Mouse (Mus musculus) B cell, adult 2 months (primary cell): Measurements from ENCODE around the gene Enah.

Source experiments
- DNase-seq, 2 experiments: peaks; one replicate each; pipeline ENCODE4 v3.0.0; 2022

Enah gene

DNA sequence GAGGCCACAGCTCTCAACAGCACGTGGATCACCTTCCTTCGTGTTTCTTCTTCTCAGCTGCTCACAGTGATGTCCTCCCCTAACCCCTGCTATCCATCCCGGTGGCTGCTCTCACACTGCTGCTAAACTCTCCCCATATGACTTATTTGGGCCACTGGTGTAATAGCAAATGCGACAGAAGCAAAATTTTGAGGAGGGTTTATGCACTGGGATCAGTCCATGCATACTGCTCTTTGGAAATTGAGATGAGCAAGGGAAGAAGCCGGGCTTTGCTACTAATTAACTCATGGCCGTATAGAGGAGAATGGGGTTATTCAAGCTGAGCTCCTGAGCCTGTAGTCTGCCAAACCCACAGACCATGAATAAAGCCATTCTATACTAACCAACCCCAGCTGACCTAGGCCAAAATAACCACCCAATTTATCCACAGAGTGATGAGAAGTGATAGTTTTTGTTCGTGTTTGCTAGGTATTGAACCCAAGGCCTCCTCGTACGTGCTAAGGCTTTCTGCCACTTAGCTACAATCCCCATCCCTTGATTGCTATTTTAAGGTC is 7.7 kb upstream of the Enah start:
- DNase-seq: no peak

DNA sequence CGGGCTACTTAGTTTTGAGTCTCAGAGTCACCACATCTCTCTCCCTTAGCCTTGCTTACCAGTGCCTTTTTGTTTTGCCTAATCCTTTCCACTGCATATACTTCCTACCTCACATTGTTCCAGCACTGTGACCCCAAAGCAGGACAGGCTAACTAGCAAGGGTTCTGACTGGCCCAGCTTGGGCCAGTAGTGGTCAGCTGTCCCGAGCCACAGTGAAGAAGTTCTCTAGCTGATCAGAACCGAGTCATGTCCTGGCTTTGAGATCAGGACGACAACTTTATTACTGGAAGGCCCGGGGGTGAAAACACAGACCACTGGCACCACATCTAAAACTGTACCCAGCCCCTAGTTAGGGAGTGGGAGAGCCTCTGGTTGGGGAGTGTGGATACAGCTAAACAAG is 7.0 kb upstream of the Enah start:
- DNase-seq: no peak

DNA sequence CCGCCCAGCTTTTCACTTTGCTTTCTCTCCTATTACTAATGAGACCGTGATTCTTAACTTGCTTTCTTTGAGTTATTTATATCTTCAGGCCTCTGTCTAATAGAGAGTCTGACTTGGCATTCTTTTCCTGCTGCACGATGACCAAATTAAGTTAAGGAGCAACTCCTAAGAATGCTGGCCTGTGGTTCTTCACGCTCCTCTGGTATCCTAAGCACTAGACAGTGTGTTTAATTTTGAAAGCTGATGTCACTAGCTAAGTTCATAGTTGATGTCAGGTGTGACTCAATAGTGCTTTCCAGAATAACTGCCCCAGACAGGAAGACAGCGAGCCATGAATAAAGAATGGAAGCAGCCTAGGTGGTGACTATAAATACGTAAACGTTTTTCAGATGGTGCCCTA is 6.3 kb upstream of the Enah start:
- DNase-seq: no peak

DNA sequence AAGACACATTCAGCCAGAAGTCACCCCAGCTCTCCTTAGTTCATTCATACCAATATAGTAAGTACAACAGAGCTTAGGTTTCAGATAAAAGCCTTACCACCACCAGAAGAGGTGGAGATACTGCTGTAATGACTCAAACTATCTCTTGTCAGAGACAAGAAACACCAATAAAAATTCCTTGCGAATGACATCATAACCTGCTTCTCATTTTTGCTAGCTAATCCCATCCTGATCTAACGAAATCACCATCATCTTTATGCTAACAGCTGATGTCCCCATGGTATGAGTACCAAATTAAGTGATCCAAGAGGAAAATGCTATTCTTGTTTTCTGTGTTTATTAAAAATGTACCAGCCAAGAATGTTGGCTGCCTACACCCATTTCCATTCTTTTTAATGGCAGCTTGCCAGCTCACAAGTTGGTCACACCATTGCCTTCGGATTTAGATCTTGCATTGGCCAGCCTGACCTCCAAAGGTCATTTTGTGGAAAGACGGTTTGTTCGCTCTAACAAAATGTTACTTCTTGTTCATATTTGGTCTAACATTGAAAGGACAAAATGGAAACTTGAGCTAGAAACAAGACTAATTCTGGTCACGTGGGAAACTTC is 2.0 kb upstream of the Enah start:
- DNase-seq: no peak

DNA sequence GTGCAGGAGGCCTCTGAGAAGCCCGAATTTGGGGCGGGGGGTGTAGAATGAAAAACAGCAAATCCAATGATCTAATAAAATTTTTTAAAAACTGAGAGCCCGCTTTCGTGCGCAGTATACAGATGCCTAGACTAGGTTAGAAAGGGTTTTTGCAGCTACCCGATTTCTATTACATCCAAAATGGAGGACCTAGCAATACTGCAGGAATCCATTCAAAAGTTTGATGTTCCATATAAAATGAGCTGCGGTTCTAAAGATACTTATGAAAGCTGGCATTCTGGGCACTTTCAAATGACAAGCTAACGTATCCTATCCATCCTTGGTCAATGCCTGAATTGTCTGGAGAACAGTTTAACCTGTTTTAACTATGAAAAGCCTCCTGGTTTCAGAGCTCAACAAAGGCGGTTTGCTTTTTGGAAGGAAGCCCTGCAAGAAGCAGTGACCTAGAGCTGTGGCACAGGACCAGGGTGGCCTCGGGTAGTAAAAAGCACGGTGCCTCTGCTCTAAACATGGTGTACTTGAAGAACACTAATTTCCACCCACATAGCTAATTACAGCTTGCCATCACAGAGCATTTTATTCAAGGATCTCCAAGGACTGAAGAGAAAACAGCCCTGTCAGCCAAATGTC is 1.2 kb upstream of the Enah start:
- no peak for DNase-seq

DNA sequence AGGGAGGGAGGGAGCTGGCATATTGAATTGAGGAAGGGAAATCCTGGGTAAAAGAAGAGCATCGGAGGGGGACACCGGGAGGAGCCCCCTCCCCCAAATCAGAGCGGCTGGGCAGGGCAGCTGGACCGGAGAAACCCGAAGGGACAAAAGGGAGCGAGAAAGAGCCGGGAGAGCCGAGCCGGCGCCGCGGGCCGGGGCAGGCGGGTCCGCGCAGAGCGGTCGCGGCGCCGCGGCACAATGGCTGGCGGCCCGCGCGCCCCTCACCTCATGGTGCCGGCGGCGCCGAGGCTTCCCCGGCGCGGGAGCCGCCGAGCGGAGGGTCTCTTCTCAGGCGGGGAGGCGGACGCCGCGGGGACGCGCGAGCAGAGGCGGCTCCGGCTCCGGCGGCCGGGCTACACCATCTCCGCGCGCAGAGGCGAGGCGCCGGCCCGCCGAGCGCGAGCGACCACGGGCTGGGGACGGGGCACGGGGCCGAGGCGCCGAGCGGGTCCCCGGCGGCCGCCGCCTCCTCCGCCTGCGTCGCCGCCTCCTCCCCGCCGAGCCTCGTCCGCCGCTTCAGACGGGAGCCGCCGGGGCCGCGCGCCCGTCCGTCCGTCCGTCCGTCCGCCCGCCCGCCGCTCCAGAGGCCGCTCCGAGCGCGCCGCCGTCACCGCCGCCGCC is 394 bp downstream of the Enah start:
- peak in 1 of 2 experiments; percentile 18 for DNase-seq

DNA sequence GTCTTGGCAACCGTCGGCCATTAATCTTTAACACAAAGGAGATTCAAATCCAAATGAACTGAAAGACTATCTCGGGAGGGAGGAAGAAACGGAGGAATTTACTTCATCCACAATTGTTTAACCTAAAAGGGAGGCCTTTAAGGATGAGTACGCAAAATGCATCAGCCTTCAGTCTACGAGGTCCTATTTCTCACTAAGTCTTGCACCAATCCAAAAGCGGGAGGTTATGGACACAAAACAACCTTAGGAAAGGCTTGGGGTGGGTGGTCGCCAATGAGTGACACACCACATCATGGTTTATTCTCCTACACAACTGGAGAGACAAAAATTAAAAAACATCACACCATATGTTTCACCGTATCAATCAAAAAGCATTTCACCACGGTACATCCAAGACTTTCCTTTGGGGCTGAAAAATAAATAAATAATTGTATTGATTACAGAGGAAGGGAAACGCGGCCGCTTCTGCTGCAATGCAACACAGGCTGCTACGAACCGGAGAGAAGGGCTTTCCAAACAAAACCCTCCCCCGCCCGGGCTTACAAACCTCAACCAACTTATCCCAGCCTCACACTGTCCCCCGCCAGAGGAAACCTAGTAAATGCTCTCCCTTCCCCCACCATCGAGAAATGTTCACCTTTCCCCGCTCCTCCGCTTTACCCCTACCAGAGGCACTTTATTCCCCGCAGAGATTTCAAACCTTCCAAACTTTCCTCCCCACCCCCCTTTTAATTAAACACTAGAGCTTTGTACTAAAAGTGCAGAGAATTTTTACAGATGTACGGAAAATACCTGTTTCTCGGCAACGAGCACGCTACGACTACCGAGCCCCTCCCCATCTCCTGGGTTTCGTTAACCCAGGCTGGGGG is 1.2 kb downstream of the Enah start:
- DNase-seq: peak; percentile 9 to 19

DNA sequence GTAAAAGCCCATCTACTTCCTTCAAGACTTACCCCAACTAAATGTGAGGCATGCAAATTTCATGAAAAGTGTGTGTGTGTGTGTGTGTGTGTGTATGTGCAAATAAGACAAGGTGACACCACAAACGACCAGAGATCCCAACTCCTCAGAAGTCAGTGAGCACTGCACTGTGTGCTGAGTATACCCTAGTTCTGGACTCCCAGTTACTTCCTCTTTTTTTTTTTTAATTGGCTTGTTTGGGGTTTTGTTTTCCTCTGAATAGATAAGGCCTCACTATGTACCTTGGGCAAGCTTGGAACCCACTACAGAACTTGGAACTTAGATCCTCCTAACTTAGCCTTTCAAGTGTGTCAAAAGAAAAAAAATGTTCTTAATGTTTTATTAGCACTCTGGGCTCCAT is 14.0 kb downstream of the Enah start:
- no peak for DNase-seq

DNA sequence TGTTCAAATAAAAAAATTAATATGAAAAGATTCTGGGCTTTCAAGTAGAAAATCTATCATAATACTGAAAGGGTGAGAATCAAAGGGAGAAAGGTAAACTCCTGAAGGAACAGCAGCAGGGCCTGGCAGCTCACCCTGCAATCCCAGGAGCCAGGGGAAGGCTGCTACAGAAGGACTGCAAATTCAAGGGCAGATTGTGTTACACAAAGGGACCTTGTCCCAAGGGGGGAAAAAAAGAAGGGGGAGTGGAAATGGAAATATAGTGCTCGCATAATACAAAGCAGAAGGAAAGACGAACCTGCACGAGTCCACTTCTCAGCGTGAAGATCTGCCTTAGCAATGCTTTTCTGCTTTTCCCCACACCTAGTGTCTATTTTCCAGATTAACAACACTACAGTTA is 21.1 kb downstream of the Enah start:
- DNase-seq: no peak

DNA sequence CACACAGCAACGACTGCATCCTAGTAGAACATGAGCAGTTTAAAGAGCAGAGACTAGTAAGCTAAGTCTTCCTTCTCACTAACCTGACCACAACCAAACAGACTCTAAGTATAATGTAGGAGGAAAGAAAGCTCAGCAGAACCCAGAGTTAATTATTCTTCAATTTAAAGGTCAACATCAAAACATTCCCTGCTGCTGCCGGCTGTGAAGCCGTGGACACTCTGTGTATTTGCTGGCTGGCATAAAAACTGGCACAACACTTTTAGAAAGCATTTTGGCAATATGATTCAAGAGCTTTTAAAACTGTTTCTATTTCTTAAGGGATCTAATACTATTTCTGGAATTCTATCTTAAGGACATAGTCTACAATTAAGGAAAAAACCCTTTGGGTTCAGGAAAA is 22.0 kb downstream of the Enah start:
- DNase-seq: no peak

DNA sequence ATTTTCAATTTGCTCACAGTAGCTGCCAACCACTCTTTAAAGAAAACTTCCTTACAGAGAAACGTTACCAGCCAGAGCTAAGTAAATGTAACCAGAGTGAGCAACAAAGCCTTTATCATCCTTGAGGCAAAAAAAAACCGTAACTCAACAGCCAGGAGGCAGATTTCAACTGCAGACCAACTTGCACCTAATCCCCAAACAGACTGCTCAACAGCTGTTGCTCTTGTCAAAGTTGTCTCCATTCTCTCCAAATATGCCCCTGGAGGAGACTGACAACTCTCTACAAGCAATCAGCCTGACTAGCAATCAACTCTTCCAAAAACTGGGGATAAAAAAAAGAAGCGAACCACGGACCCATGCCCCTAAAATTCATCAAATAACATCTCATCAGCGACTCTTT is 26.2 kb downstream of the Enah start:
- DNase-seq: no peak

DNA sequence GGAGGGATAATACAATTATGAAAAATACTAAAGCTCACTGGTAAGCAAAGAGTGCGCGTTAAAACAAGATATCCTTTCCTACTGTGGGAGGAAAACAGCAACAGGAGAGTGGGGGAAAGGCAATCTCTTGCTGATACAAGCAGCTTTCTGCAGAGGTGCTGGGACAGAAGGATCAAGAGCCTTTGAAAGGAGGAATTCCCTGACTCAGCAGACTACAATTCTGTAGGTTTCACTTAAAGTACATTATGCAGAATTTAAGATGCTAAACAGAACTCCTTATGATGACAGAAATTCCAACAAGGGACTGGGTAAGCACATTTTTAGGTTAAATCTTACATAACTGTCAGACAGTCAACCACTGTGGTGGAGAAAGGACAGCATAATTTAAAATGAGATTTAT is 31.4 kb downstream of the Enah start:
- no peak for DNase-seq

DNA sequence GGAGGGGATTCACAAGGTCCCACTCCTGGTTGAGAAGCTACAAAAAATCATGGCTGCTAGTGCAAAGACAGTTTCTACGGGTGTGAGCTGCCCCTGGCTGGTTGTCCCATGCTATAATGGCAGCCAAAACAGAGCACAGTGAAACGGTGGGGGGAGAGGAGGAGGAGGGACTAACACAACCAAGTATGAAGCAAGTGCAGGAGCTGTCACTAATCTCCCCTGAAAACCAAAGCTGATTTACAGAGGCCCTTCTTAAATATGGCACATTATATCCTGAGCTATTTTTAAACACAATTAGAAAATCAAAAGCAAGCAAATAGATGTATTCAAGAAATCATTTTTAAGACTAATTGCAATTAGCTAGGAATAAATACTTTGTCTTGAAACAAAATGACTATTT is 32.6 kb downstream of the Enah start:
- DNase-seq: no peak

DNA sequence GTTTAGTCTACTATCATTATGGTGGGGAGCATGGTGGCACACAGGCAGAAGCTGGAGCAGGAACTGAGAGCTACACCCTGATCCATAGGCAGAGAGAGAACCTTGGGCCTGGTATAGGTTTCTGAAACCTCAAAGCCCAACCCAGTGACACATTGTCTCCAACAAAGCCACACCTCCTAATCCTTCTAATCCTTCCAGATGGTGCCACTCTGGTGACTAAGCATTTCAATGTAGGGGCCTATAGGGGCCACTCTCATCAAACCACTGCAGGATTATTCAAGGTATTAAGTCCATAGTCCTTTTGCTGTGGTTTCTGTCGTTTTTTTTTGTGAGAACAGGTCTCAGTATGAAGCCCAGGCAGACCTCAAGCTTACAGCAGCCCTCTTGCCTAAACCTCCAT is 33.9 kb downstream of the Enah start:
- DNase-seq: no peak

DNA sequence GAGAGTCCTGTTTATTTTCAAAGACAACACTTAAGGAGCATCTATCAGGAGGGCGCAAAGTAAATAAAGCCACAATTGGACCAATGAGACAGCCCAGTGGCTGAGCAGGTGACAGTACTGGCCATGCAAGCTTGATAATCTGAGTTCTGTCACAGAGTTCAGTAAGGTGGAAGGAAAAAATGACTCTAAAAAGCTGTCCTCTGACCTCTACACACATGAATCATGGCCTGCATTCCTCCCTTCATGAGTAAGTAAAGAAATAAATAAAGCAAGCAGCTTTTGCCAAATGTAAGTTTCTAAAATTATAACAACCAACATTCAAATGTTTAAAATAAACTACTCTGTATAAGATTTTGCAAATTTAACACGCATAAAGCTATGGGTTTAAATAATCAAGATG is 35.0 kb downstream of the Enah start:
- DNase-seq: no peak

DNA sequence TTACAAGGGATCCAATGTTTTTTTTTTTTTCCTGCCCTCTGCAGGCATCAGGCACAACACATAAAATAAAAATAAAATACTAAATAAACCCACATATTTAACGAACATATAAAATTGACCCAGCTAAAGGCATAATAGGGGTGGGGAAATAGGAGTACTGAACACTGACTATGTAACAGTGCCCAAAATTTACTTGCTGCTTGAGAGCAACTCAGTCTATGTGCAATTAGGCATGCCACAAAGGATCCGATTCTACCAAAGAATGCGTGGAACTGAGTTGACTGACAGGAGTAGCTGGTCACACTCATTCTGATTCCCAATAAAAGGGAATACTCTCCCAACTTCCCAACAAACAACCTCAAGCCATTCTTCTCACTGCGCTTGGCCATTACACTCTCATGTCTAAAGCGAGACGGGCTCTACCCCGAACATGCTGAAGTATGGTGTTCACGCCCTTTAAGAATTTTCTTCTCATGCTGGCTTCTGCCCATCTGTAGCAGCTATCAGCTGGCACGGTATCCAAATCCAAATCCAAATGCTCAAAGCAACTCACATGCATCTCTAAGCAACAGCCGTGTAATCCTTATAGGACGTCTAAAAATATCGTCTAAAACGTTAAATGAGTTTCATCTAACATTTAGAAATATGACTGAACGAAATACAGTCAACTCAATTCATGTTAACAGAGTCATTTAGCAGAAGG is 39.6 kb downstream of the Enah start:
- DNase-seq: no peak

DNA sequence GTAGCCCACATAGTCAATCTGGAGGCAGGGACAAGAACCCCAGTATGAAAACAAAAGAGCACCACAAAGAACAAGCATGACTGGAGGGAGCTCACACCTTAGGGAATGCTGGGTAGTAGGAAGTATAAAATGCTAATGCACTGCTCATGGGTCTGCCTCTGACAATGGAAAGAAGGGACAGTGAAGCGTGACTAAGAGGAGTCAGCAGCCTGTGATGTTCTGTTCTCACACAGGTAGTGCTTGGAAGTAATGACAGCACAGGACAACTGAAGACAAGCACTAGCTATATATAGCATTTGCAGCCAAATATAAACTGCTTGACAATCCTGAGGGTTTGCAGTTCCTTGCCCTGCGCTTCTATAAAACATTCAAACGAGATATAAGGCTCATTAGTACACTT is 44.3 kb downstream of the Enah start:
- no peak for DNase-seq

DNA sequence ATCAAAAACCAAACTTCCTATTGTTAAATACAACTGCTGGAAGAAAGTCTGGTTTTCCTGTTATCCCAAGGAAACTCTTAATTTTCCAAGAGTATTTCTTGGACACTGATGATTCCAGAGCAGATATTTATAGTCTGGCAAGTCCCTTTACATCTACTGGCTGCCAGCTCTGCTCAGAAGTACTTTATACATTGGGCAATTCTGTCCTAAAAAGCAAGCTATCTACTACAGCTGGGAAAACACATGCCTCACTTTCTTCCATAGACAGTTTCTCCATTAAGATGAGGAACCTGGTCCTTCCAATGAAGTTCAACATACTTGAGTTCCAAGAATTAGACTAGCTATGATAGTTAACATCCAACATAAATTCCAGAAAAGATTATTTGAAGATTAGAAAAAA is 44.9 kb downstream of the Enah start:
- DNase-seq: no peak

DNA sequence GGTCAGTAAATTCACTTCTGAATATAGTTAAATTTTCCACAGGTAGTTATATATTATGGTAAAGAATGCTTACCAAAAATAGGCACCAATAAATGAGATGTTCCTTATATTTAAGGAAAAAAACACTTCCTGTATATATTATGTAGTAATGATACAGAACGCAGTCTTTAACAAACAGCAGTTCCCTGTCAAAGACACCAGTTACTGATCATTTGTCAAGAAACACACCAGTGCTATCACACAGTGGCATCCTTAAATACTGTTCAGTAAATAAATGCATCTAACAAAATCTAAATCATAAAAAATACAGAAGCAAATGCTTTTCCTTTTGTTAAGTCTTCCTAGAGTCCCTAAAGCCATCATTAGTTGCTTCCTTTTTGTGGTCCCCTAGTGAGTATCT is 54.5 kb downstream of the Enah start:
- no peak for DNase-seq

DNA sequence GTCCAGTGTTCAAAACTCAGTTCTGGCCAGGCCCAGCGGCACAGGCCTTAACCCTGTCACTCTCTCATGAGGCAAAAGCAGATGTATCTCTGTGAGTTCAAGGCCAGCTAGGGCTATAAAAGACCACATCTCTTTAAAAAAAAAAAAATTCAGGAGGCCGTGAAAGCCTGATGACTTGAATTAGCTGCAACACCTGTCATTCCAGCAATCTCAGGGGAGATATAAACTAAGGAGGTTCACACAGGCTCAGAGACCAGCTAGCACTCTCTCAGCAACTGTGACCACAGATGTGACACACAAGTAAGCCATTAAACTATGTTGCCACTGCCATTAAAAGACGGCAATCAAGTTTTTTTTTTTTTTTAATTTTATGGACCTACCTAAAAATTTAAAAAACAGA is 56.0 kb downstream of the Enah start:
- DNase-seq: no peak

DNA sequence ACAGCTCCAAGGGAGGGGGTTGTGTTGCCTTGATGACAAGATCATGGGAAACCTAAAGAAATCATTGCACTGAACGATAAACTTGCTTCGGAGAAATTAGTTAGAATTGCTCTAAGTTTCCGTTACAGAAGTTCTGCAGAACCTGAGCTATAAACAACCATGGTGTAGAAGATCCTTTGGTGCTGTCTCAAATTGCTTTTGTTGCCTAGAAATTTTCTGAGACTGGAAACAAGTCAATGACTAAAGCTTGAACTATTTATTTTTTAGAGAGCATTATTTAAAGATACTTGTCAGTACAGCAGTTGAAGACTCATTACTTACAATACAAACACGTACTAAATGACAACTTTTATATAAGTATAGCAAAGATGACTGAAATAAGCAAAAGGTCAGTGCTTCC is 56.4 kb downstream of the Enah start:
- DNase-seq: no peak

DNA sequence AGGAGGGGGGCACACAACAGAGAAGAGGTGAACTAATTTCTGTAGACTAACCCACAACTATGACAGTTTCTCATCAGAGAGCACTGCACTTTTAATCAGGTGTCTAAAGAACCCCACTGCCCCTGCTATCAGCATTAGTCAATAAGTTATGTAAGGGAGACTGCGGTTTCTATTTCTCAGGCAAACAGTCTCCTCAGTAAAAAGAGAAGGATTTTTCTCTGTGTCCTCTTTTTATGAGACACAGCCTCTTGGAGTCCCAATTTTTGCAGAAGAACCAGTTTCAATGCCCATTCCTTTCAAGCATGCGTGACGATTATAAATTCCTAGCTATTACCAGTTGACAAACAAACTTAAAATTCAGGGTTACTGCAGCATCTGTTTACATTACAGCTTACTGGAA is 59.4 kb downstream of the Enah start:
- no peak for DNase-seq

DNA sequence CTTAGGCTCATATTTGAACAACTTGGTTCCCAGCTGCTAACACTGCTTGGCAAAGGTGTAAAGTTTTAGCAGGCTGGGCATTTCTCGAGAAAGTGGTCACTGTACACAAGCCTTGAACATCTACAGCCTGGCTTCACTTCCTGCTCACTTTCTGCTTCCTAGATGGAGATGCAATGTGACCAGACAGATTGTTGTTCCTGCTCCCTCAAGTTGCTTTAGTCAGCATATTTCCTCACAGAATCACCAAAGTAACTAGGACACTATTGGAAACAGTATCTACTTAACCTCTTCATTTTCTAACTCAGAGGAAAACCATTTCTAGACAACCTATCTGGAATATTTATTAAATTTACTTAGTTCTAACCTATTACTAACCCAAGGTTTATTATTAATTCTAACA is 61.4 kb downstream of the Enah start:
- DNase-seq: no peak
